Mouse (Mus musculus) hindbrain, embryonic 15.5 days (tissue): Measurements from ENCODE around the gene Il16. TPM values are rescaled to one million over a fixed set of nuclear protein-coding genes. Genes with fewer than 3 reads are reported as not detected.

Experiments
- ATAC-seq: fragments of 200-750 bp; cut with Nextera tagmentation; 2 replicates; pipeline ENCODE4 v1.8.0; 2017; ENCODE audit warnings: low read depth, moderate number of reproducible peaks, moderate TSS enrichment; ENCODE audit not compliant: low FRiP score
- H3K27ac ChIP-seq: fragments of 300-500 bp; sonication (generic); replicated peaks from 2 replicates; pipeline ENCODE4 v1.5.1; 2015; ENCODE audit warnings: mild to moderate bottlenecking, inconsistent platforms
- H3K27me3 ChIP-seq: fragments of 300-500 bp; sonication (generic); 2 replicates; pipeline ENCODE4 v1.6.1; 2015; ENCODE audit warnings: control low read depth, inconsistent platforms
- H3K36me3 ChIP-seq: fragments of 300-500 bp; sonication (generic); 2 replicates; pipeline ENCODE4 v1.6.1; 2015; ENCODE audit warnings: control low read depth, inconsistent platforms
- H3K4me1 ChIP-seq: fragments of 300-500 bp; sonication (generic); replicated peaks from 2 replicates; pipeline ENCODE4 v1.6.1; 2015; ENCODE audit warnings: control low read depth, inconsistent platforms
- H3K4me2 ChIP-seq: fragments of 300-500 bp; sonication (generic); 2 replicates; pipeline ENCODE4 v1.6.1; 2015; ENCODE audit warnings: moderate library complexity, mild to moderate bottlenecking, inconsistent platforms
- H3K4me3 ChIP-seq: fragments of 300-500 bp; sonication (generic); 2 replicates; pipeline ENCODE4 v1.5.1; 2015; ENCODE audit warnings: mild to moderate bottlenecking, inconsistent platforms
- H3K9ac ChIP-seq: fragments of 300-500 bp; sonication (generic); 2 replicates; pipeline ENCODE4 v1.6.1; 2015; ENCODE audit warnings: inconsistent platforms
- H3K9me3 ChIP-seq: fragments of 300-500 bp; sonication (generic); 2 replicates; pipeline ENCODE4 v1.6.1; 2016; ENCODE audit warnings: control low read depth, inconsistent platforms
- WGBS: fragments of 180-500 bp; shearing (Covaris S2); methylation state at CpG from one replicate; pipeline ENCODE4 v1.1.7; 2015; 5-methylcytosine and 5-hydroxymethylcytosine counted together
- polyA plus RNA-seq: library from polyadenylated mRNA; unstranded; fragments of >200 nt; fragmentation: Nextera tagmentation; extraction: Ambion mirVana; gene quantifications from 2 replicates; pipeline ENCODE4 v1.2.1, GENCODE M21; 2015

Gene Il16
- polyA plus RNA-seq, 1 experiment from 2014 or later, result 0.96 TPM

DNA sequence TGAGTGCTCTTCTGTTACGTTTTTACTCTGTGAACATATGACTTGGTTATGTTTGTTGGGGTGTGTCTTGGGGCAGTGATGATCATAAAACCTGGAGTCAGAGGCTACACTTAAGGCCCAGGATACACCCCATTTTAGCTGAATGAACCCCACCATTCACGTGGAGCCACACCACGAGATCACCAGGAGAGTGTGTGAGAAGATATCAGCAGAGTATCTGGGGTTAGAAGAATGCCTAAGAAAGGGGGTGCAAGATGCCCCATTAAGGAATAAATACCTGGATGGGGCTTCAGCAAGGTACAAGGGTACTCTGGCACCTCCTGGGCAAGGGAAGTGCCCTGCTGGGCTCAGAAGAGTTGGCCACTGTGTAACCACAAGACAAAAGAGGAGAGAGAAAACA lies 11.3 kb downstream of the Il16 start:
- 86% methylated on average over 3 of the region's 3 CpGs for WGBS

DNA sequence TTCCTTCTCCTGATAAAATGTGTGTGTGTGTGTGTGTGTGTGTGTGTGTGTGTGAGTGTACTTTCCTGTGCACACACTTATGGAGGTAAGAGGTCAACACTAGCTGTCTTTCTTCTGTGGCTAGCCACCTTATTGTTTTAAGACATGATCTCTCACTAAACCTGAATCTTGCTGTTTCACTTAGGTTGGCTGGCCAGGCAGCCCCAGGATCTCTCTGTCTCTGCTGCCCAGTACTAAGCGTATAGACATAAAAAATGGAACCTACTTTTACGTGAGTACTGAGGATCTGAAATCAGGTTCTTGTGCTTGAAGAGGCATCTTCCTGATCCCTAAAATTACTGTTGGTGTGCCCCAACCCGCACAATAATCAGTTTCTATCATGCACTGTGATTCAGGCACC lies 12.7 kb downstream of the Il16 start:
- WGBS, result 95% methylated on average over 3 of the region's 3 CpGs
- Histone ChIP-seq H3K9ac (no peak overlapping the region), H3K27ac (no peak overlapping the region), H3K27me3 (no peaks in the 10 kb centered on the region), H3K9me3 (no peaks in the 10 kb centered on the region), H3K4me3 (no peak overlapping the region), H3K4me2 (no peak overlapping the region), H3K36me3 (no peaks in the 10 kb centered on the region), H3K4me1 (no peaks in the 10 kb centered on the region; the same call in 1 of the 2 replicates)
- ATAC-seq, result no peak

More for the DNA sequence above, 11.3 kb downstream of the Il16 start:
- no peak overlapping the region for H3K27ac ChIP-seq
- no peak overlapping the region for H3K4me3 ChIP-seq
- no peaks in the 10 kb centered on the region for H3K27me3 ChIP-seq
- no peak overlapping the region for H3K9ac ChIP-seq
- no peaks in the 10 kb centered on the region; the same call in 1 of the 2 replicates for H3K4me1 ChIP-seq
- no peak for ATAC-seq
- no peaks in the 10 kb centered on the region for H3K9me3 ChIP-seq
- no peaks in the 10 kb centered on the region for H3K36me3 ChIP-seq
- H3K4me2 ChIP-seq, result no peak overlapping the region

GRCm38 (mm10) chr7:83731961-83732666 lies 13.4 kb downstream of the Il16 start:
- H3K4me3 ChIP-seq, result no peak overlapping the region
- H3K27ac ChIP-seq, result no peak overlapping the region
- WGBS, result 67% methylated on average over 15 of the region's 15 CpGs
- no peak for ATAC-seq
- no peak overlapping the region for H3K9ac ChIP-seq
- no peaks in the 10 kb centered on the region for H3K27me3 ChIP-seq
- no peaks in the 10 kb centered on the region for H3K9me3 ChIP-seq
- no peaks in the 10 kb centered on the region; the same call in 1 of the 2 replicates for H3K4me1 ChIP-seq
- H3K36me3 ChIP-seq, result no peaks in the 10 kb centered on the region
- no peak overlapping the region for H3K4me2 ChIP-seq

DNA sequence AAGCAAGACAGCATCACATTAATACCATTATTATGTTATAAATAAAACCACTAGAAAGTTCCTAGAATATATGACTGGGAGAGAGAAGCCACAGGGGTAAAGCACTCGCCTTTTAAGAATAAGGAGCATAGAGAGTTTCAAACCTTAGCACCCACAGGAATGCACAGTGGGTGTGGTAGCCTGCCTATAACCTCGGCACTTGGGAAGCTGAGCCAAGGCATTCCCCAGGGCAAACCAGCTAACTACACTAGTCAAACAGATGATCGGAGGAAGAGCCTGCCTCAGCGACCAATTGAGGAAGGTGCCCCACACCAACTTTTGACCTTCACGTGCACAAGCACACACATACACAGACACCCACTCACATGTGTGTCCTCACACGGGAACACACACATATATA lies 14.2 kb downstream of the Il16 start:
- Histone ChIP-seq H3K36me3 (no peaks in the 10 kb centered on the region), H3K4me3 (no peak overlapping the region), H3K4me2 (no peak overlapping the region), H3K9me3 (no peaks in the 10 kb centered on the region), H3K27ac (no peak overlapping the region), H3K27me3 (no peaks in the 10 kb centered on the region), H3K4me1 (no peaks in the 10 kb centered on the region; the same call in 1 of the 2 replicates), H3K9ac (no peak overlapping the region)
- WGBS, result 86% methylated on average over 6 of the region's 6 CpGs
- ATAC-seq, result no peak

GRCm38 (mm10) chr7:83726936-83727632 lies 18.4 kb downstream of the Il16 start:
- H3K27me3 ChIP-seq, result no peaks in the 10 kb centered on the region
- no peak overlapping the region for H3K27ac ChIP-seq
- H3K4me2 ChIP-seq, result no peak overlapping the region
- H3K9ac ChIP-seq, result no peak overlapping the region
- H3K4me1 ChIP-seq, result no peaks in the 10 kb centered on the region; the same call in 1 of the 2 replicates
- WGBS, result 80% methylated on average over 5 of the region's 5 CpGs
- no peak for ATAC-seq
- no peak overlapping the region for H3K4me3 ChIP-seq
- H3K36me3 ChIP-seq, result no peaks in the 10 kb centered on the region
- no peaks in the 10 kb centered on the region for H3K9me3 ChIP-seq

DNA sequence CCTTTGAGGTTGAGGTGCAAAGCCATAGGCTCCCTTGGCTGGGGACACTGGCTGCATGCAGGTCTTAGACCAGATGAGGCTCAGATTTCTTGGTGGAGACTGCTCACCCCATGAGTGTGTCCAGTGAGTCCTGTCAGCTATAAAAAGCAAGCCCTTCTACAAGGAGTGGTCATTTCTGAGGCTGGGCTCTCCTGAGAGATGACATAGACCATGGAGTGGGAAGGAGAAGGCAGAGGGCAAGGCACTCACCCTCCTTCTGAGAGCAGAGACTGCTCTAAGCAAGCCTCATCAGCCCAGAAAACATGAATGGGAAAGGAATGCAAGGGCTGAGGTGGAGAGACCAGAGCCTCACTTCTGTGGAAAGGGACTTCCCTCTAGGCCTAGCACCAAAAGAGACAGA lies 19.7 kb downstream of the Il16 start:
- no peak overlapping the region for H3K4me2 ChIP-seq
- no peaks in the 10 kb centered on the region for H3K9me3 ChIP-seq
- no peak overlapping the region for H3K4me3 ChIP-seq
- H3K36me3 ChIP-seq, result no peaks in the 10 kb centered on the region
- H3K9ac ChIP-seq, result no peak overlapping the region
- H3K27me3 ChIP-seq, result no peaks in the 10 kb centered on the region
- no peak overlapping the region for H3K27ac ChIP-seq
- ATAC-seq, result no peak
- no peaks in the 10 kb centered on the region for H3K4me1 ChIP-seq

DNA sequence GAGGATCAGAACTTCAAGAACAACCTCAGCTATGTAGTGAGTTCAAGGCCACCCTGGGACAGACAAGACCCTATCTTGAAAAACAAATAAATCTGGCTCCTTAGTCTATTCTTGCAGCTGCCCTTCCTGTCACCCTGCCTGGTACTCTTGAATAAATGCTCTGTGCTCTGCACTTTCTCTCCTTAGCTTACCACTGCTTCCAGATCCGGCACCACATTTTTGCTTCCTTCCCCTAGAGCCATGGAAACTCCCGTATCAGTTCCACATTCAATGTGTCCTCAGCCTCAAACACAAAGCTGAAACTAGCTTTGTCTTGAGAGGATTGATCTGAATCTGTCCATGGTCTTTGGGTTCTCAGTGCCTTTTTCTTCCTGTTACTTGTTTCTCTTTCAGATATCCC lies 21.0 kb downstream of the Il16 start:
- ATAC-seq, result no peak
- H3K4me3 ChIP-seq, result no peak overlapping the region
- H3K4me2 ChIP-seq, result no peak overlapping the region
- no peak overlapping the region for H3K27ac ChIP-seq
- H3K36me3 ChIP-seq, result no peaks in the 10 kb centered on the region
- no peaks in the 10 kb centered on the region for H3K27me3 ChIP-seq
- H3K9me3 ChIP-seq, result no peaks in the 10 kb centered on the region
- H3K9ac ChIP-seq, result no peak overlapping the region
- WGBS, result 67% methylated on average over 2 of the region's 2 CpGs
- H3K4me1 ChIP-seq, result no peaks in the 10 kb centered on the region

- Histone ChIP-seq H3K27me3 (no peaks in the 10 kb centered on the region), H3K27ac (no peak overlapping the region), H3K9me3 (no peaks in the 10 kb centered on the region), H3K4me2 (no peak overlapping the region), H3K4me3 (no peak overlapping the region), H3K36me3 (no peaks in the 10 kb centered on the region), H3K9ac (no peak overlapping the region), H3K4me1 (no peaks in the 10 kb centered on the region)
- no peak for ATAC-seq
Measured at GRCm38 (mm10) chr7:83723954-83724353, 21.6 kb downstream of the Il16 start.

DNA sequence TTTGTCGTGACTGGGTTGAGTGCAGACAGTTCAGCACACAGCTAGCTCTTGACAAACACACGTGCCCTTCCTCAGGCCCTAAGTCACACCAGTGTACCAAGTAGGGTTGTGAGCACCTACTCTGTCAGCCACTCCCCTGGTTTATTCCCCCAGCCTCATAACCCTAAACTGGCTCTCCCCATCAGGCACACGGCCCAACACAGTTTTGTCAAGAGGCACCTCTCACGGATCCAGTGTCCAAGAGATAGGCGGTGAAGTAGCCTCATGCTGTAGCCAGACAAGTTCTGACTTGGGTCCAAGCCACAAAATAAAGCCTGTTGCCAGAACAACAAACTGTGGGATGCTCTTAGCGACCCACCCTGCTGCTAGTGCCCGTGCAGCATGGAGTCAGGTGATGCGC lies 22.3 kb downstream of the Il16 start:
- H3K4me3 ChIP-seq, result no peak overlapping the region
- no peak overlapping the region for H3K9ac ChIP-seq
- H3K4me2 ChIP-seq, result no peak overlapping the region
- H3K27ac ChIP-seq, result no peak overlapping the region
- H3K9me3 ChIP-seq, result no peaks in the 10 kb centered on the region
- ATAC-seq, result no peak
- H3K36me3 ChIP-seq, result no peaks in the 10 kb centered on the region
- H3K27me3 ChIP-seq, result no peaks in the 10 kb centered on the region
- no peaks in the 10 kb centered on the region for H3K4me1 ChIP-seq
- 82% methylated on average over 8 of the region's 8 CpGs for WGBS

GRCm38 (mm10) chr7:83722485-83722884 lies 23.0 kb downstream of the Il16 start:
- Histone ChIP-seq H3K9ac (no peak overlapping the region), H3K9me3 (no peaks in the 10 kb centered on the region), H3K36me3 (no peaks in the 10 kb centered on the region), H3K4me2 (no peak overlapping the region), H3K27me3 (no peaks in the 10 kb centered on the region), H3K4me1 (no peaks in the 10 kb centered on the region), H3K4me3 (no peak overlapping the region), H3K27ac (no peak overlapping the region)
- WGBS, result 90% methylated on average over 14 of the region's 14 CpGs
- no peak for ATAC-seq

DNA sequence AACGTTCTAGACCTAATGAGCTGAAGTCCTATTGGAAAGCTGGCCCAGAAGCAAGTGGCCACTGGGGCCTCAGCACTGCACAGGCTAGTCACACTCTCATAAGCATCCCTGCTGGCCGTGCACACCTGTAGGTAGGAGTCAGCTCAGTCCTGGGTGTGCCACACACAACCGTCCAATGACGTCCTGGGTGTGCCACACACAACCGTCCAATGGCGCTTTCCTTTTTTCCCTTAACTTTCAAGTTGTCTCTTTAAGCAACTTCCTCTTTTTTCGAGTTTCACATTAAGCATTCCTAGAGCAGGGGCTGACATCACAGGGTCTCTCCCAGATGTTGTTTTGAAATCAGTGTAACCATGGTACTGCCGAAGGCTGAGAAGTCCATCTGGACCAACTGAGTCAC lies 25.3 kb downstream of the Il16 start:
- Histone ChIP-seq H3K9ac (no peak overlapping the region), H3K27me3 (no peaks in the 10 kb centered on the region), H3K27ac (no peak overlapping the region), H3K4me3 (no peak overlapping the region), H3K4me2 (no peak overlapping the region), H3K36me3 (no peaks in the 10 kb centered on the region), H3K4me1 (no peaks in the 10 kb centered on the region), H3K9me3 (no peaks in the 10 kb centered on the region)
- ATAC-seq, result no peak
- 86% methylated on average over 8 of the region's 8 CpGs for WGBS

DNA sequence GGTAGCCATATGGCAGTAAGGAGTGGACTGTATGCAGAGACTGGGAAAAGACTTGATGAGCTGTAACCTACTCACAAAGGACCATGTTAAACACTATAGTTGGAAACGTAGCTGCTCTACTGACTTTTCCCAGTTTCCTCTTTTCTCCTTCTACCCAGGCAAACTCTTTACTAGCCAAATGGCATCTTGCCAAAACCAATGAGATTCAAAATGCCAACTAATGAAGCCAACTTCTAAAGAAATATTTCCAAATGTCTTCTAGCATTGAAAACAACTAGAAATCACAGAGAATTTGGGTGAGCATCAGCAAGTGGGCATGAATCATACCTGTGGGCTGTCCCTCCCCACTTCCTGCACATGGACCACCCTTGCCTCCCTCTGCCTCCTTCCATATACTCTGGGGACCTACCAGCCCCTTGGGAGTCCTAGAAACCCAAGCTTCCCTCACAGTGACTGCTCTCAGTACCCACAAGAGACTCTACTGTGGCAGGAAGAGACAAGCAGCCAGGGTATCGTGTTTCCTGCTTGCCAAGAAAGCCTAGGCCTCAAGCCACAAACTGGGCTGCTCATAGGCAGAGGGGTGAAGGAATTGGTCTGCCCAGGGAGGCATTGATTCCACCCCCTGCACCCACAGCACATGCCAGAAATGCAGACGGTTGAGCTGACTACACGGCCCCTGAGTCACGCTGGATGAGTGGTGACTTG lies 28.4 kb downstream of the Il16 start:
- Histone ChIP-seq H3K27ac (no peak overlapping the region), H3K27me3 (no peaks in the 10 kb centered on the region), H3K4me3 (no peak overlapping the region), H3K36me3 (no peaks in the 10 kb centered on the region), H3K4me2 (no peak overlapping the region), H3K9ac (no peak overlapping the region), H3K9me3 (no peaks in the 10 kb centered on the region), H3K4me1 (no peaks in the 10 kb centered on the region)
- ATAC-seq, result no peak
- WGBS, result 53% methylated on average over 5 of the region's 5 CpGs
